Mouse (Mus musculus) limb, embryonic 15.5 days (tissue): Measurements from ENCODE around the gene Gpbp1. TPM values are rescaled to one million over a fixed set of nuclear protein-coding genes. Genes with fewer than 3 reads are reported as not detected.

ENCODE experiments used
- ATAC-seq: fragments of 200-750 bp; cut with Nextera tagmentation; 2 replicates; pipeline ENCODE4 v1.8.0; 2017; ENCODE audit warnings: low read depth, moderate TSS enrichment; ENCODE audit not compliant: insufficient number of reproducible peaks, low FRiP score, low TSS enrichment
- H3K27ac ChIP-seq: fragments of 300-500 bp; sonication (generic); 2 replicates; pipeline ENCODE4 v1.5.1; 2015; ENCODE audit warnings: moderate library complexity, mild to moderate bottlenecking, inconsistent platforms
- H3K27me3 ChIP-seq: fragments of 300-500 bp; sonication (generic); 2 replicates; pipeline ENCODE4 v1.6.1; 2015; ENCODE audit warnings: inconsistent platforms
- H3K36me3 ChIP-seq: fragments of 300-500 bp; sonication (generic); 2 replicates; pipeline ENCODE4 v1.6.1; 2015; ENCODE audit warnings: inconsistent platforms
- H3K4me1 ChIP-seq: fragments of 300-500 bp; sonication (generic); 2 replicates; pipeline ENCODE4 v1.6.1; 2015; ENCODE audit warnings: inconsistent platforms
- H3K4me2 ChIP-seq: fragments of 300-500 bp; sonication (generic); 2 replicates; pipeline ENCODE4 v1.6.1; 2015; ENCODE audit warnings: mild to moderate bottlenecking, inconsistent platforms
- H3K4me3 ChIP-seq: fragments of 300-500 bp; sonication (generic); 2 replicates; pipeline ENCODE4 v1.5.1; 2015; ENCODE audit warnings: mild to moderate bottlenecking, inconsistent platforms
- H3K9ac ChIP-seq: fragments of 300-500 bp; sonication (generic); 2 replicates; pipeline ENCODE4 v1.6.1; 2015; ENCODE audit warnings: inconsistent platforms
- H3K9me3 ChIP-seq: fragments of 300-500 bp; sonication (generic); 2 replicates; pipeline ENCODE4 v1.6.1; 2016; ENCODE audit warnings: inconsistent platforms
- WGBS: fragments of 180-500 bp; shearing (Covaris S2); methylation state at CpG from one replicate; pipeline ENCODE4 v1.1.7; 2015; 5-methylcytosine and 5-hydroxymethylcytosine counted together
- polyA plus RNA-seq: library from polyadenylated mRNA; unstranded; fragments of >200 nt; fragmentation: Nextera tagmentation; extraction: Ambion mirVana; gene quantifications from 2 replicates; pipeline ENCODE4 v1.2.1, GENCODE M21; 2015

Gene Gpbp1
- polyA plus RNA-seq, 1 experiment from 2014 or later, result 82.8 TPM

DNA sequence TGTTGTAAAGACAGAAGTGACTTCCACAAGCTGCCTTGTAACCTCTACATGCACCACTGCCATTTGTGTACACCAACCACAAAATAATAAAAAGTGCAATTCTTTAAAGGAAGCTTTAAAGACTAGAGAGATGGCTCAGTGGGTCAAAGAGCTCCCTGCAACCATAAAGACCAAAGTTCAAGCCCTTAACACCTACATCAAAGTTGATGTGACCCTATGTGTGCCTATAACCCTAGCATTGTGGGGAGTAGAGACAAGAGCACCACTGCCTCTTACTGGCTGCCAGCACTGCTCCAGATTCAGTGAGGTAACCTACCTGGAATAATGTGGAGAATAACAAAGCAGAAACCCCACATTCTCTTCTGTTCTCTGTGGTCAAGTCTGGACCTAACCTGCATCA, 45.6 kb downstream of the Gpbp1 start:
- H3K9me3 ChIP-seq, result no peaks in the 10 kb centered on the region
- no peak overlapping the region for H3K4me3 ChIP-seq
- H3K4me1 ChIP-seq, result no peaks in the 10 kb centered on the region
- H3K4me2 ChIP-seq, result no peak overlapping the region
- no peak for ATAC-seq
- no peak overlapping the region for H3K9ac ChIP-seq
- no peak overlapping the region for H3K27ac ChIP-seq
- H3K36me3 ChIP-seq, result peaks cover 10% of the 10 kb centered on the region
- no peaks in the 10 kb centered on the region for H3K27me3 ChIP-seq

DNA sequence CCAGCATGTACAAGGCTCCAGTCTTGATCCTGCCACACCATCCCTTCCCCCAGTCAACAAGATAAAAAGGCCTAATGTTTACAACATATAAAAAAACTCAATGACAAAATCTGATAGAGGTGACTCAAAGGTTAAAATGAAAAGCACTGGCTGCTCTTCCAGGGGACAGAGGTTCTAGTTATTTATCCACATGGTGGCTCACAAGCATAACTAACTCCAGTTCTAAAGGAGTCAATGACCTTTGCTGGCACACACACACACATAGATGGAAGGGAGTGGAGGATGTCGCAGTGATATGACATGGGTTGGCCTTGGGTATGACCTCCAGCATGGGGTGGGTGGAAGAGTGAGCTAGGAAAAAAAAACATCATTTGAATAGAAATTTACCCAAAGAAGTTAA, 58.7 kb downstream of the Gpbp1 start:
- WGBS, result 87% methylated on average over 1 of the region's 1 CpGs
- peaks cover 38% of the 10 kb centered on the region for H3K36me3 ChIP-seq

DNA sequence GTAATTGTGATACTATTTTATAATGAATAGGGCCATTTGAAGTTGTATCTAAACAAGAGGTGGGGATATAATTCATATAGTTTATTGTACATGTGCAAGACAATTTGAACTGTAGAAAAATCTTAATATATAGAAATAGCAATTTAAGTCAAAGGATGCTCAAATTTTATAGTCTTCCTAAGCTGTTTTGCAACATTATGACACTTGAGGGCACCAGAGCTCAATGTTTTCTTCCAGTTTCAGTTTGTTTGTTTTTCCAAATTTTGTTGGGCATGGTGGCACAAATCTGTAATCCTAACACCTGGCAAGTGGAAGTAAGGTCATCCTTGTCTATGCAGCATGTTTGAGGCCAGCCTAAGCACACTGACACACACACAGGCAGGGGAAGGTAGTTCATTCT, 68.6 kb downstream of the Gpbp1 start:
- no peaks in the 10 kb centered on the region for H3K4me1 ChIP-seq
- no peak overlapping the region for H3K4me3 ChIP-seq
- H3K4me2 ChIP-seq, result no peak overlapping the region
- H3K27me3 ChIP-seq, result no peaks in the 10 kb centered on the region
- no peaks in the 10 kb centered on the region for H3K9me3 ChIP-seq
- H3K27ac ChIP-seq, result no peak overlapping the region
- no peak for ATAC-seq
- no peak overlapping the region for H3K9ac ChIP-seq
- peaks cover 6% of the 10 kb centered on the region; the same call in 1 of the 2 replicates for H3K36me3 ChIP-seq

More for the DNA sequence above, 58.7 kb downstream of the Gpbp1 start:
- Histone ChIP-seq H3K9ac (no peak overlapping the region), H3K4me3 (no peak overlapping the region), H3K4me2 (no peak overlapping the region), H3K4me1 (no peaks in the 10 kb centered on the region), H3K27me3 (no peaks in the 10 kb centered on the region), H3K9me3 (no peaks in the 10 kb centered on the region), H3K27ac (no peak overlapping the region)
- ATAC-seq, result no peak

DNA sequence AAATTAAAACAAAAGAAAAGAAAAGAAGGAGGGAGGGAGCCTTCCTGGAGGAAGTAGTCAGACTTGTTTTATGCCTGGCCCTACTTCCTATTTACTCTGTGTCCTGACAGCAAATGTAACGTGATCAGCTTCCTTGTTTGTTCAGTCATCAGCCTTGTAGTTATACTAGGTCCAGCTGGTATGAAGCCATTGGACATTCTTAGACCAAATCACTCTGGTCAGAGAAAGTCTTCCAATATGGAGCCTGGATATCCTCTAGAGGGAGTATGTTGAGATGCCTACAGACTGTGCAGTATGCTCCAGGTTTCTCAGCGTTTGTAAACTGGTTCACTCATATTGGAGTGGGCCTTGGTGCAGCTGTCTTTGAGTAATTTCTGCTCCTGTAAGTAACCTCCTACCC, 71.8 kb downstream of the Gpbp1 start:
- Histone ChIP-seq H3K4me2 (no peak overlapping the region), H3K9me3 (no peaks in the 10 kb centered on the region), H3K4me1 (no peaks in the 10 kb centered on the region), H3K9ac (no peak overlapping the region), H3K27ac (no peak overlapping the region), H3K27me3 (no peaks in the 10 kb centered on the region), H3K4me3 (no peak overlapping the region), H3K36me3 (0 out of 2 replicates have a peak, but pooled peaks cover 4% of the 10 kb centered on the region)
- no peak for ATAC-seq
- WGBS, result 58% methylated on average over 2 of the region's 2 CpGs

DNA sequence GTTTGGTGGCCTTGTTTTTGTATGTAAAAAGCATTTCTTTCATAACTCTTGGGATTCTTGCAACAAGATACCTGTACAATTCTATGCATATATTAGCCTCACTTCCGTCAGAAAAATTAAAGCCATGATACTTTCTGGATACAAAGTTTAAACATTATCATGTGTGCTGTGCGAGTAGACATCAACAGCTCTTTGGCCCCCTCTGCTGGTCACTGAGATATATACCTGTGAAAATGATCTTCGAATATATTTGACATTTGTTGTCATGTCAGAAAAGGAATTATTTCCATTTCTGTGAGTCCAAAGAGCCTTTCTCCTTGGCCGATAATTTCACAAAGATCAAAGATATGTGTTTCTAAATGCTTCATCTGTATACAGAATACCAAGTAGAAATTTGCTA, 76.8 kb downstream of the Gpbp1 start:
- Histone ChIP-seq H3K9ac (no peak overlapping the region), H3K9me3 (no peaks in the 10 kb centered on the region), H3K36me3 (no peaks in the 10 kb centered on the region), H3K27me3 (no peaks in the 10 kb centered on the region), H3K27ac (no peak overlapping the region), H3K4me2 (no peak overlapping the region), H3K4me3 (no peak overlapping the region), H3K4me1 (no peaks in the 10 kb centered on the region)
- ATAC-seq, result no peak
- WGBS, result 34% methylated on average over 4 of the region's 4 CpGs

DNA sequence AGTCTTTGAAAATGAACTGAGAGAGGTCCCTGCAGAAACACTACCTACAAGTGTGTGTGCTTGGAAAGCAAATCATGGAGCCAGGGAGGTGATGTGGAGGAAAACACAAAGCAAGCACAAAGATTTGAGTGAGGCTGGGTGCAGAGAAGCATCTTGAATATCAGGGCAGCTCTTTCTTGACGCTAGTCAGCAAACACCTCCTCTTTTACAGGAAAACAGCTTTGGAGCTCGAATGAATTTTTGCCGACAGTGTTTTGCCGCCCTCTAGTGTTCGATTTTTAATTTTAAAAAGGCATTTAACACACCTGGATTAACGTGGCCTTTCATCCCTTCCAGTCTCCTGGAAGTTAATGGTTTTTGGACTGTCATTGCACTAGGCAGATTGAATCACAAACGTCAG, 79.1 kb downstream of the Gpbp1 start:
- H3K4me3 ChIP-seq, result no peak overlapping the region
- H3K36me3 ChIP-seq, result no peaks in the 10 kb centered on the region
- WGBS, result 3% methylated on average over 7 of the region's 7 CpGs

DNA sequence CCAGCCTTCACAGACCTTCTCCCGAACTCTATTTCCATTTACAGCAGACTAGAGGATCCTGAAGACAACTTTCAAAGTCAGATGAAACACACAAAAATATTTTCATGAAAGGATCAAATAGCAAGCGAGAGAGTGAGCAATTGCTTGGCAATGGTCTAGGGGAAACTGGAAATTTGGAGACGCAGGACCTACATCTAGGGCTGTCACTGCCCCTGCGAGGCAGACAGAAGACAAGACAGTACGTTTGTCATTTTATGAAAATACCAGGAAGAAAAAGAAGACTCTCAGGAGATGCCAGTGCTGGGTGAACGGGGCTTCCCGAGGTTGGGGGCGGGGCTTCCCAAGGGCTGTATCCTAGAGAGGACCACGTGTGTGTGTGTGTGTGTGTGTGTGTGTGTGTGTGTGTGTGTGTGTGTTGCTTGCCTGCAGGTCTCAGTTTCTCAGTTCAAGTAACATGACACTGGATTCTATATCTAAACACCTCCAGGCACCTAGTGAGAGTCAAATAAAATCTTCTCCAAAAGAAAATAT, 83.0 kb downstream of the Gpbp1 start:
- H3K36me3 ChIP-seq, result no peaks in the 10 kb centered on the region
- H3K27me3 ChIP-seq, result no peaks in the 10 kb centered on the region
- no peaks in the 10 kb centered on the region for H3K9me3 ChIP-seq
- no peak overlapping the region for H3K9ac ChIP-seq
- H3K27ac ChIP-seq, result no peak overlapping the region
- peaks cover 7% of the 10 kb centered on the region; the same call in 1 of the 2 replicates for H3K4me1 ChIP-seq
- WGBS, result 44% methylated on average over 9 of the region's 9 CpGs
- no peak overlapping the region for H3K4me2 ChIP-seq
- no peak for ATAC-seq
- H3K4me3 ChIP-seq, result no peak overlapping the region

More for the DNA sequence above, 79.1 kb downstream of the Gpbp1 start:
- no peak for ATAC-seq
- H3K27ac ChIP-seq, result no peak overlapping the region
- no peak overlapping the region for H3K9ac ChIP-seq
- H3K9me3 ChIP-seq, result no peaks in the 10 kb centered on the region
- H3K4me2 ChIP-seq, result no peak overlapping the region
- H3K27me3 ChIP-seq, result no peaks in the 10 kb centered on the region
- 0 out of 2 replicates have a peak, but pooled peaks cover 3% of the 10 kb centered on the region for H3K4me1 ChIP-seq

DNA sequence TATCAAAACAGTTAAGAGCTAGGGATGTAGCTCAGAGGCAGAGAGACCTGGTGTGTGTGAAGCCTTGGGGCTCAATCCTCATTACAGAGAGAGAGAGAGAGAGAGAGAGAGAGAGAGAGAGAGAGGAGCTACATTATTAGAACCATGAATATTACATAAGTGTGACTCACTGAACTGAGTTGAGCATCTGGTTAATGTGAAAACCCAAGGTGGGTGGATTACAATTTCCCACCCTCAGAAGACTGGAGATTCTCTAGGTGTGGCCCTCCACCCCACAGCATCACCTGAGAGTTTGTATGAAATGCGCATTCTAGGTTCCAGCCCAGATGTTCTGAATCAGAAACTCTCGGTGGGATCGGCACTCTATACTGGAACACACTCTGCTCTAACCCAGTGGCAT, 84.0 kb downstream of the Gpbp1 start:
- no peak for ATAC-seq
- H3K27ac ChIP-seq, result no peak overlapping the region
- peaks cover 7% of the 10 kb centered on the region; the same call in 1 of the 2 replicates for H3K4me1 ChIP-seq

DNA sequence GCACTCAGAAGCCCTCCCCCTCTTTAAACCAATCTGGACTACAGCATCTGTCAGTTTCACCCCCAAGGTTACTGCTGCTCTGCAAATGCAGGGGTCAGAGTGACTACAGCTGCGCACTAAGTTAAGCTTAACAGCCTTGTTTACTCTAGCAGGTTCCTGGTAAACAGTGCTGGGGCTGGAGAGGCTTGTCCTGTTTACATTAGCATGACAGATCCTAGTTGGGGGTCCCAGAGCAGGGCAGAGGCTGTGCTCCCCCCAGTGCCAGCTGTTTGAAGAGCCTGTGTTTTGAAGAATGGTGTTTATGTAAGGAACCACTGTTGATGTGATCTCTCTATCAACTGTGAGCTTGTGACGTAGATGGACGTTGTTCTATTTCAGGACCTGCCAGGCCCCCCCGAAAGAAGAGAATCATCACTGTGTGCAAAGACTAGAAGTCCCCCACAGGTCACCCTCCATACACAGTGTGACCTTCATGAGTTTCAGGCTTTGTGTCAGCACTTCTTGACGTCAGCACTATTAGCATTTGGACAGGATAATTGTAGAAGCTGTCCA, 92.2 kb downstream of the Gpbp1 start:
- no peak for ATAC-seq
- H3K9me3 ChIP-seq, result no peaks in the 10 kb centered on the region
- H3K27ac ChIP-seq, result no peak overlapping the region
- no peaks in the 10 kb centered on the region for H3K36me3 ChIP-seq
- no peaks in the 10 kb centered on the region for H3K27me3 ChIP-seq
- no peak overlapping the region for H3K9ac ChIP-seq
- peaks cover 3% of the 10 kb centered on the region; the same call in 1 of the 2 replicates for H3K4me1 ChIP-seq
- H3K4me2 ChIP-seq, result no peak overlapping the region
- 35% methylated on average over 5 of the region's 5 CpGs for WGBS
- no peak overlapping the region for H3K4me3 ChIP-seq

More for the DNA sequence above, 84.0 kb downstream of the Gpbp1 start:
- Histone ChIP-seq H3K27me3 (no peaks in the 10 kb centered on the region), H3K9ac (no peak overlapping the region), H3K9me3 (no peaks in the 10 kb centered on the region), H3K4me2 (no peak overlapping the region), H3K4me3 (no peak overlapping the region), H3K36me3 (no peaks in the 10 kb centered on the region)
- 61% methylated on average over 3 of the region's 3 CpGs for WGBS

DNA sequence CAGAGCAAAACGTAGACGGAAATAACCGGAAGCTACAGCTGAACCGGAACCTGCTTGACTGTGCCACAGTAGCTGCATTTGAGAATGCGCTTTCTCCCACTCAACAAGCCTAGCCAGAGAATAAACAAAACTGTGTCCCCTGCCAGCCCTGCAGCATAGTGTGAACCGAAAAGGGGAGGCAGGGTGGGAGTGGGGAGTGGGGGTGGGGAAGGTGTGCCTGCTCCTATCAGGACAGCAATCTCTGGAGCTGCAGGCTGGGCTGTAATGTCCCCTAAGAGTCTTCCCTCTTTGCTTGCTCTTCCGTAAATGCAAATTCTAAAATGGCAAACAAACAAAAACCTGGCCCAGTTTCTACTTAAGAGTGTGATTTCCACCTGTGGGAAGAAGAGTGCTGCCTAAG, 92.8 kb downstream of the Gpbp1 start:
- WGBS, result 49% methylated on average over 7 of the region's 7 CpGs
- ATAC-seq, result no peak
- Histone ChIP-seq H3K4me1 (peaks cover 3% of the 10 kb centered on the region; the same call in 1 of the 2 replicates), H3K9me3 (no peaks in the 10 kb centered on the region), H3K27ac (no peak overlapping the region), H3K4me3 (no peak overlapping the region), H3K4me2 (no peak overlapping the region), H3K36me3 (no peaks in the 10 kb centered on the region), H3K27me3 (no peaks in the 10 kb centered on the region), H3K9ac (no peak overlapping the region)

DNA sequence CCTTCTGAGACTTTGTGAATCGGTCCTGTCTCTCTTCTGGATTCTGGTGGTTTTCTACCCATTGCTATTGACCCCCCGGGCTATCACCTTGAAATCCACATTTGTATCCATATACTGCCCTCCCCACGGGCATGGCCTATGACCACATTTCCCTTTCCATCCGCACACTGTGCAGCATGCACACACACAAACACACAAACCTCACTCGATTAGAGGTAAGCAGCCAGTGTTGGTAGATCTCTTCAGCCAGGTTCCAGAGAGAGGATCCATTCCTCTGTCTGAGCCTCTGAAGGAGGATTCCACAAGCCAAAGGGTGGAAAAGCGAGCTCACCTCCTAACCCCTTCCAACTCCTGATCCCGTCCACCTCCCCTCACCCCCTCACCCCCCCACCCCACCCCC, 94.4 kb downstream of the Gpbp1 start:
- 86% methylated on average over 7 of the region's 7 CpGs for WGBS
- no peaks in the 10 kb centered on the region for H3K36me3 ChIP-seq
- H3K4me2 ChIP-seq, result no peak overlapping the region
- H3K4me3 ChIP-seq, result no peak overlapping the region
- H3K9ac ChIP-seq, result no peak overlapping the region
- H3K9me3 ChIP-seq, result no peaks in the 10 kb centered on the region
- no peaks in the 10 kb centered on the region for H3K27me3 ChIP-seq
- no peak overlapping the region for H3K27ac ChIP-seq
- no peak for ATAC-seq
- peaks cover 3% of the 10 kb centered on the region; the same call in 1 of the 2 replicates for H3K4me1 ChIP-seq

DNA sequence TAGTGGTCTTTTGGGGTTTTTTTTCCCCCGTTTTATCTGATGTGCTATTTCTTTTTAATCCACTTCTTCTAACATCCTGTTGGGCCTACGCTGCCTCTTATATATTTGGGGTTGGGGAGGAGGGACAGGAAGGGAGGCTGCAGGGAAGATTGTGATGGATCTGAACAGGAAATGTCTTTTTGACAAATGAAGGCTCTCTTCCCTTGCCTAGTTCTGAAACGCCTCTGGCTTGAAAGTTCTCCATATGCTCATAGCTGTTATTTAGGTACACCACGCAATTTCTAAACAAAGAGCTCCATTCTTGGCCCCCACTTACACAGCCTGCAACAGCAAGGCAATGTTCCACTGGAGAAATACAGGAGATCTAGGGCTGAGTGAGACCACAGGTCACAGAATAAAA, 95.0 kb downstream of the Gpbp1 start:
- H3K4me2 ChIP-seq, result no peak overlapping the region
- H3K9me3 ChIP-seq, result no peaks in the 10 kb centered on the region
- no peaks in the 10 kb centered on the region for H3K27me3 ChIP-seq
- no peak for ATAC-seq
- no peak overlapping the region for H3K9ac ChIP-seq
- WGBS, result 65% methylated on average over 4 of the region's 4 CpGs
- no peak overlapping the region for H3K27ac ChIP-seq
- H3K36me3 ChIP-seq, result no peaks in the 10 kb centered on the region
- H3K4me3 ChIP-seq, result no peak overlapping the region
- peaks cover 3% of the 10 kb centered on the region; the same call in 1 of the 2 replicates for H3K4me1 ChIP-seq

DNA sequence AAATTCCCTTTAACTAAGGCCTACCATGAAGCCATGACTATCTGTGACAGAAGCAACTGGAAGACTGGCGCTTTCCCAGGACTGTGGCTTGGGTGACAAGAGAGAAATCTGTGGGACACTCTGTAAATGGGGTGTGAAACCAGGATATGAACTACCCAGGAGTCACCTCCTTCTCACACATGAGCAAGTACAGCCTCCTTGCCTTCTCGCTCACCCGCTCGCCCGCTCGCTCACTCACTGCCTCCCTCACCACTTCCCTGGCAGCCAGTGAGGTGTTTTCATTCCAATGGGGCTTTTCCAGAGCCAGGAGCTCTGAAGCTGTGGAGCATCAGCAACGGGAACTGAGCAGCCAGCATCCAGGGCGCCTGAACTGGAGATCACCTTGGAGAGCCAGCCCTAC, 95.6 kb downstream of the Gpbp1 start:
- 71% methylated on average over 8 of the region's 8 CpGs for WGBS
- no peak for ATAC-seq
- Histone ChIP-seq H3K9ac (no peak overlapping the region), H3K36me3 (no peaks in the 10 kb centered on the region), H3K4me3 (no peak overlapping the region), H3K27ac (no peak overlapping the region), H3K4me2 (no peak overlapping the region), H3K27me3 (no peaks in the 10 kb centered on the region), H3K4me1 (peaks cover 3% of the 10 kb centered on the region; the same call in 1 of the 2 replicates), H3K9me3 (no peaks in the 10 kb centered on the region)
